Mouse (Mus musculus): Measurements from ENCODE around the gene Ceacam18. TPM values are rescaled to one million over a fixed set of nuclear protein-coding genes. Genes with fewer than 3 reads are reported as not detected.

The Ceacam18 gene
- total and polyA plus RNA-seq, 3 experiments = 0.04 to 0.08 TPM; not detected in 1

DNA sequence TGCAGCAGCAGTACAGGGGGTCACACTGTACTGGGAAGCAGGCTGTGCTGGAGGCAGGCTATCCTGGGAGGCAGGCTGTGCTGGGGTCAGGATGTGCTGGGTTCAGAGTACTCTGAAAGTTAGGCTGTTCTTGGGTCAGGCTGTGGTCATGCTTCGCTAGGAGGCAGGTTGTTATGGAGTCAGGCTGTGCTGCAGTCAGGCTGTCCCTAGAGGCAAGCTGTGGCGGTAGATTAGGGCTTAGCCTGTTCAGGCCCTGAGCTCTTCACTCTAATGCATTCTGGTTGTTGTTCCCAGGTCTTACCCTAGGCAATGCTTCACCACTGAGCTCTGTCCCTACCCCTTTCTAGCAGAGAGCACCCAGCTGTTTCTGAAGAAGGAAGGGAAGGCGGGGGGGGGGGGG, 9.4 kb upstream of the Ceacam18 start:
- H3K27me3 ChIP-seq (ENCODE audit: control insufficient read depth in 1 of 2, insufficient read depth in 2 of 2, low read length in 2 of 2) = no peaks in the 10 kb centered on the region
- no peaks in the 10 kb centered on the region for H3K36me3 ChIP-seq (ENCODE audit: control insufficient read depth in 1 of 2, insufficient read depth in 2 of 2, low read length in 2 of 2)
- no peak overlapping the region for H3K4me3 ChIP-seq (ENCODE audit: control insufficient read depth in 1 of 2, insufficient read depth in 1 of 2, low read depth in 2 of 2, low read length in 2 of 2)
- no peaks in the 10 kb centered on the region for H3K4me1 ChIP-seq (ENCODE audit: control insufficient read depth in 1 of 2, insufficient read depth in 2 of 2, low read length in 2 of 2)
- no peak for DNase-seq (ENCODE audit: low read depth, low spot score)
- H3K79me2 ChIP-seq (ENCODE audit: control insufficient read depth, insufficient read depth, low read length, poor library complexity) = no peaks in the 10 kb centered on the region
- no peaks in the 10 kb centered on the region for H3K9me3 ChIP-seq (replicated peaks; ENCODE audit: insufficient read depth, low read length)
- no peak overlapping the region for H3K9ac ChIP-seq (ENCODE audit: control insufficient read depth, low read depth, low read length, poor library complexity, severe bottlenecking)
- no peak overlapping the region for H3K27ac ChIP-seq (ENCODE audit: control insufficient read depth, low read depth, low read length)
- TF ChIP-seq MAFK (IDR thresholded peaks at IDR 0.05; ENCODE audit: borderline replicate concordance, low read depth, low read length) = no peak
- no peak for TF ChIP-seq ZMIZ1 (IDR thresholded peaks at IDR 0.05; ENCODE audit: low read depth, low read length)
- TF ChIP-seq TBP (IDR thresholded peaks at IDR 0.05; ENCODE audit: low read depth, low read length) = no peak
- TF ChIP-seq BHLHE40 (IDR thresholded peaks at IDR 0.05; ENCODE audit: borderline replicate concordance, low read depth, low read length) = no peak
- TF ChIP-seq ETS1 (IDR thresholded peaks at IDR 0.05; ENCODE audit: low read depth, low read length) = no peak
- TF ChIP-seq POLR2AphosphoS5 (IDR thresholded peaks at IDR 0.05; ENCODE audit: borderline replicate concordance, low read depth, low read length) = no peak
- no peak for TF ChIP-seq ZNF384 (IDR thresholded peaks at IDR 0.05; ENCODE audit: low read depth, low read length)
- no peak for TF ChIP-seq ELF1 (IDR thresholded peaks at IDR 0.05; ENCODE audit: low read depth, low read length)
- TF ChIP-seq UBTF (IDR thresholded peaks at IDR 0.05; ENCODE audit: borderline replicate concordance, insufficient read depth, low read depth, low read length) = no peak
- TF ChIP-seq MAZ (IDR thresholded peaks at IDR 0.05; ENCODE audit: low read depth, low read length) = no peak

DNA sequence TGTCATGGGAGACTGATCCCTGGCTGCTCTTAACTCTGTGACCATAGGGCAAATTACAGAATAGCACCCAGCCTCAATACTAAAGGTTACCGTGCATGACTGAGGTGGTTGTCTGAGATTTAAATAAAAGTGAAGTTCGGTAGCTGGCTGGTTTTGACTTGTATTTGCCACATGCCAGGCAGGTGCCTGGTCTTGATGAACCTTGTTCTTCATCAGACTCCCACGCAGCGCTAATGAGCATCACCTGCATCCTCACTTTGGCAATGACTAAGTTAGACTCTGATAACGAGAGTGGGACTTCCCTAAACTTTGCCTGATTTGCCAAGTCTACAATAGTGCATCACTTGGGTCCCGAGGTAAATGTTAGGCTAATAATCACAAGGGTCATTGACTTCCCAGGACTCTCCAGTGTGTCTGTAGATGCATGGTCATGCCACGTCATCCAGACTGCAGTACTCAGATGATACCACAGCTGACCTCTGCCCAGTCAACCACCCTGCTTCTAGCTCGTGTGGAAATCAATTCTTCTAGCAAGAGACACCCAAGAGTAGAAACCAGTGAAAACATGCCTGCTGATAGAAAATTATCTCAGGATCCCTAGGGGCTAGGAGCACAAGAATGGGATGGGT, 8.6 kb upstream of the Ceacam18 start:
- TF ChIP-seq MYC (IDR thresholded peaks at IDR 0.05; ENCODE audit: low read depth, low read length) (no peak), CHD1 (IDR thresholded peaks at IDR 0.05; ENCODE audit: low read depth, low read length) (no peak), MYB (IDR thresholded peaks at IDR 0.05; ENCODE audit: low read depth, low read length) (no peak), MAX (IDR thresholded peaks at IDR 0.05; ENCODE audit: low read length) (no peak), POLR2AphosphoS2 (IDR thresholded peaks at IDR 0.05; ENCODE audit: low read length) (no peak), E2F4 (IDR thresholded peaks at IDR 0.05; ENCODE audit: borderline replicate concordance, low read depth, low read length) (no peak), EP300 (IDR thresholded peaks at IDR 0.05; ENCODE audit: low read depth in 1 of 2, low read length in 2 of 2) (no peak), ZNF384 (IDR thresholded peaks at IDR 0.05; ENCODE audit: low read depth, low read length) (no peak), HCFC1 (IDR thresholded peaks at IDR 0.05; ENCODE audit: low read depth, low read length) (no peak), POLR2AphosphoS5 (IDR thresholded peaks at IDR 0.05; ENCODE audit: borderline replicate concordance, low read depth, low read length) (no peak), TAL1 (IDR thresholded peaks at IDR 0.05; ENCODE audit: low read length) (no peak), TCF12 (IDR thresholded peaks at IDR 0.05; ENCODE audit: low read depth, low read length) (no peak), RCOR1 (IDR thresholded peaks at IDR 0.05; ENCODE audit: low read depth, low read length) (no peak), SIN3A (IDR thresholded peaks at IDR 0.05; ENCODE audit: low read length) (no peak)
- Histone ChIP-seq H3K9me3 (replicated peaks; ENCODE audit: insufficient read depth, low read length) (no peaks in the 10 kb centered on the region), H3K27ac (ENCODE audit: control insufficient read depth, low read depth, low read length) (no peak overlapping the region), H3K4me3 (ENCODE audit: control insufficient read depth in 1 of 2, insufficient read depth in 1 of 2, low read depth in 2 of 2, low read length in 2 of 2) (no peak overlapping the region), H3K4me1 (ENCODE audit: control insufficient read depth in 1 of 2, insufficient read depth in 2 of 2, low read length in 2 of 2) (no peaks in the 10 kb centered on the region), H3K9ac (ENCODE audit: control insufficient read depth, low read depth, low read length, poor library complexity, severe bottlenecking) (no peak overlapping the region), H3K27me3 (ENCODE audit: control insufficient read depth in 1 of 2, insufficient read depth in 2 of 2, low read length in 2 of 2) (no peaks in the 10 kb centered on the region), H3K36me3 (ENCODE audit: control insufficient read depth in 1 of 2, insufficient read depth in 2 of 2, low read length in 2 of 2) (no peaks in the 10 kb centered on the region), H3K79me2 (ENCODE audit: control insufficient read depth, insufficient read depth, low read length, poor library complexity) (no peaks in the 10 kb centered on the region)
- DNase-seq (ENCODE audit: low read depth, low spot score) = no peak

Measured in MEL (cell line).